Mouse (Mus musculus): Measurements from ENCODE around the gene Rftn1.

DNA sequence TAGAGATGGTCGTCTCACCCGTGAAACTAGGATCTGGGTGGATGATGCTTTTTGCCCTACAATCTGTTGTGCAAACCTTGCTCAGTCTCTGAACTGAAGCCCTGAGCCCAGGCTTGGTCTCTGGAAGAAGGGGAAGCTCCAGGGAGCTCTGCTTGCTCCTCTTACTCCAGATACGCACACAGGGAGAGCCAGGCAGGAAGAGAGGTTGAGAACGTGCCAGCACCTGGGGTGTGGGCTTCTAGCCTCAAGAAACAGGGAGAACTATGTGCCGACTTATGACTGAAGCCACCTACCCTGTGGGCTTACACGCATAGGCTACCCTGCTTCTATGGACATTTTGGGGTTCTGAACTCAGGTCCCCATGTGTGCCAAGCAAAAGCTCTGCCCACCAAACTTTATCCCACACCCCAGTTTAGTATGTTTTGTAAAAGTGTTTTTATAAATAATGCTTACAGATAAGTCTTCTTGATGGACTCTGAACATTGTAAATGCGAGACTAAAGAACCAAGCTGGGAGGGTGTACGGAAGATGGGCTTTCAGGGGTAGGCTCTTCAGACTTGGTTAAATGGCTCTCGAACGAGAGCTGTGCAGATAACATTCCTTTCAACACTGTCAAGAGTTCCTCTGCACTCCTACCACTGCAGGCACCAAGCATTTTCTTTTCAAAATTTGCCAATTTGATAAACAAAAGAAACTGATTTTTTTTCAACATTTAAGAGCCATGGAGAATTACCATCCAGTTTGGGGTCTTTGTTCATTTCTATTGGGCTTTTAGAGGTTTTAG is 152.4 kb downstream of the Rftn1 start:
- TF ChIP-seq FLI1 (IDR thresholded peaks at IDR 0.05; ENCODE audit: low read length) (no peak), GATA1 (IDR thresholded peaks at IDR 0.05; ENCODE audit: borderline replicate concordance, low read length) (no peak)

Measured in megakaryocyte, embryonic 14.5 days (primary cell).